Mouse (Mus musculus): ENCODE measurements around the gene Alk. TPM values are rescaled to one million over a fixed set of nuclear protein-coding genes. Genes with fewer than 3 reads are reported as not detected.

The Alk gene
- not detected for polyA plus RNA-seq (2014; fragmentation: Illumina TruSeq; extraction: RNeasy Lipid Tissue Mini Kit (QIAGEN cat#74804))

GRCm38 (mm10) chr17:72604610-72604980, at the start of gene Alk:
TSS of gene Alk (minus strand) at chr17:72604627.

Other genes with a start within 250 kb of the Alk start
- 135 TPM for gene Ypel5, start 231.8 kb upstream of the Alk start, polyA plus RNA-seq (2014; fragmentation: Illumina TruSeq; extraction: RNeasy Lipid Tissue Mini Kit (QIAGEN cat#74804))